Mouse (Mus musculus): Measurements from ENCODE around the gene Rars. TPM values are rescaled to one million over a fixed set of nuclear protein-coding genes. Genes with fewer than 3 reads are reported as not detected.
"Not testable (repeated sequence)": the region's sequence is repeated elsewhere in the genome, so short reads cannot be mapped to it uniquely, and the experiment has no call there.

Rars gene
- total RNA-seq (2021) = 10 to 100 TPM; 74.8 to 77.9 TPM
- long read RNA-seq, experiment 1, transcript Rars-201 (15 exons, 2,109 nt) = major isoform, 46 of 51 reads
- long read RNA-seq, experiment 1, partial matches to known transcripts = 4 of 51 reads
- long read RNA-seq, experiment 1, other reads (novel, unspliced or antisense) = 1 of 51 reads
- long read RNA-seq, experiment 2, transcript Rars-201 (15 exons, 2,109 nt) = major isoform, 88 of 100 reads
- long read RNA-seq, experiment 2, partial matches to known transcripts = 8 of 100 reads
- long read RNA-seq, experiment 2, other reads (novel, unspliced or antisense) = 4 of 100 reads

DNA sequence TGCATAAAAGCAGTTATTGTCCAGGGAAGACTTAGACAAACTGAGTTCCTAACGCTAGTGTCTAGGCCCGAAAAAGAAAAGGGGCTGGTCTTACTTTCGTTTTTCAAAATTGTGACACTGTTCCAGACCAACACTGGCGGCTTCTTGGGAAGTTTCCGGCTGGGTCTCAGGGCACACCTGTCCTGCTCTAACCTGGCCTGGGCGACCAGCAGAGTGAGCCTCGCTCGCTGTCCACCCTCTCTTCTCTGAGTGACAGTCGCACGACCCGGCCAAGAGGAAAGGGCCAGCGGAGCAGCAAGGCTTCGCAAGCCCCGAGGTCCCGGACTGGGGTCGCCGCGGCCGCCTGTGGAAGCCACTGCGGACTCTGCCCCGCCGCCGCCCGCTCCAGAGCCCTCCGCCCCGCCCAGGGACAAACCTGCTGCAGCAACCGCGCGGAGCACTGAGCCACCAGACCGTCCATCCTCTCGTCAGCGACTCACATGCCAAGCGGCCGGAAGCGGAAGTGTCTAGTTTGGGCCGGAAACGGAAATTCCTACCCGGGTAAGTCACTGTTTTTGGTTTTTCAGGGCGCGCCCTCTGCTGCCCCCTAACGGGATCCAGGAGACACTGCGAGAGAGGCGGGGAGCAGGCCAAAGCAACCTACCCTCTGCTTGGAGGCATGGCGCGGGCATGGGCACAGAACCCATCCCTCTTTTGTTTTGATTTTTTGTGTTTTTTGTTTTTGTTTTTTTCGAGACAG, at the start of gene Rars:
Rars (minus strand) TSS at position 485 of the 739 bp plus-strand sequence.
- DNase-seq (ENCODE audit: low spot score in 2 of 2) = peak; percentile 75 to 88

DNA sequence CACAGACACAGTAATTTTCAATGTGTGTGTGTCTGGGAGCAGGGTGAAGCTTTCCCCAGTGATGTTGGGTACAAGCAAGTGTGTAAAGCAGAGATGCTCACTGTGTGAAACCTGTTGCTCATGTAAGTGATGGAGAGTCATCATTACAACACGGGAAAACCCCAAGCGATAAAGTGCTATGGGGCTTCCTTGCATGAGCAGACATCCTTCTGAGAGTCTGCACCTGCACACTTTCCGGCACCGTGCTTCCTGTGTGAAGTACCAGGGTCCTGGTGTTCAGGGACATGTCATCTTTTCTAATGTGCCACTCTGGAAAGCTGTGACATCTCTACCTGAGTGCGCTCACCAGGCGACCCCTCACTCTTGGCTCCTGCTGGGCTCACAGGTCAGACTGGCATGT, 48.5 kb upstream of the Rars start:
- DNase-seq (ENCODE audit: low spot score in 2 of 2) = no peak

DNA sequence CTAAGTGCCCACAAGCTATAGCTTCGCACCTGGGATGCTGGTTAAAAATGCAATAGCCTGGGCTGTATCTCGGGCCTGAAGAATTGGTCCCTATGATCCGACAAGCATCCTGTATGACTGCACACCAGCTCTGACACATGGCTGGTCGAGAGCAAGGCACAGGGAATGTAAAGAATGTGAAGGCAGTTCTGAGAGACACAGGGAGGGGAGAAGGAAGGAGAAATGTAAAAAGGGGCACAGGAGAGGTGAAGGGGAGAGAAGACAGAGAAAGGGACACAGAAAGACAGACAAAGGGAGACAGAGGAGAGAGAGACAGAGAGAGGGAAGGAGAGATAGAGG, 44.2 kb upstream of the Rars start:
- no peak for DNase-seq (ENCODE audit: low spot score in 2 of 2)

DNA sequence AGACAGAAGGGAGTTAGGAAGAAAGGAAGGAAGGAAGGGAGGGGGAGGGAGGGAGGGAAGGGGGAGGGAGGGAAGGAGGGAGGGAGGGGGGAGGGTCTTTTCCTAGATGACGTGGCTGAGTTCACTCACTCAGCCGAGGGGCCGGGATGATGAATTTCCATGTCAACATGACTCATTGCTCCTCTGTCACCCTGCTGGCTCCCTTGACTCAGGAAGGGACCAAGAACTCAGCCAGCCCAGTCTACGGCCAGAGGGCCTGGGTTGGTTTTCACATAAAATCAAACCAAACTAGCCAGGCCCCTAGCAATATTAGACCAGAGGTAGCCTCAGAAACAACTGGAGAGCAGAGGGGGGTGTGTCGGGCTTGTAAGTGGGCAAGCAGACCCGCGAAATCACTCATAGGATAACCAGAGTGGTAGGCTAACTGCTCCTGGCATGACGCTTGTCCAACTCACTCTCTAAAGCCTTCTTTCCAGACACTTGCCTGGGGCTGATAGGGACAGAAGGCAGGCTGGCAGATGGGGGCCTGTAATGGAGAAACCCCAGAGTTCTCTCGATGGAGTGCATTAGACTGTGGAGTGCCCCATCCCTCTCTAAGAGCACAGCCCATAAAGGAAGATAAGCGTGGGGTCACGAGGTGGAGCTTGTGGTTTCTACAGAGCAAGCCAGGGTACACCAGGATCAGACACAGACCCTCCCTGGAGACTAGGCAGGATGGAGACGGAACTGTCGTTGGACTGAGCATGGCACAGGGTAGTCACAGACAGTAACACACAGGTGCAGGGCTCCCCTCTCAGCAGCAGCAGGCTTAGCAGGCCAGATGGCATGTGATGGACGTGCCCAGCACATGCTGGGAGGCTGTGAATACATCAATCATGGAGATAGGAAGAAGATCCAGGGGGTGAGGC, 43.6 kb upstream of the Rars start:
- no peak for DNase-seq (ENCODE audit: low spot score in 2 of 2)

DNA sequence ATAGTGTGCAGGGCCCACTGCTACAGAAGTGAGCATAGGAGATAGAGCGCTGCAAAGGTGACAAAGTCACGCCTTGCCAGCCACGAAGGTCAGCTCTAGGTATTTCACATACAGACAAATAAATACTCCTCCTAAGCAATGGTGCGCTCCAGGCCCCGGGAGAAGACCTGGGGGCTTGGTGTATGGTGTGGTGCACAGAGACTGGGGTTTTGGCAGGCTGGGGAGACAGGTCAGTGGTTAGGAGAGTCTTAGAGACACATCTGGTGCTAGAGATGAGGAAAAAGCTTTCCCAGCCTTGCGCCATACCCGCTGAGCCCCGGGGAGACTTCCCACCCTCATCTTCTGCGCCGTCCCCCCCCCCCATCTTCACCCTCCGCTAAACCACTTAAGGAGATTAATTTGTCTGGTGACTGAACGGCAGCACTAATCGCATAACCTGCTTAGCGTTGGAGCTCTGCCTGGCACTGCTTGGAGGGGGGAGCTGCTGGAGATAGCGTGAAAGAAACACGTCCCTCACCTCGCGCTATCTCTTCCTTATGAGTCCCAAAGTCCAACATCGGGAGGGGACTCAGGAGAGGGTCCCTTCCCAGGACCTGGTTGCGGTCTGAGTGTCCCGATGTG, 39.4 kb upstream of the Rars start:
- no peak for DNase-seq (ENCODE audit: low spot score in 2 of 2)

DNA sequence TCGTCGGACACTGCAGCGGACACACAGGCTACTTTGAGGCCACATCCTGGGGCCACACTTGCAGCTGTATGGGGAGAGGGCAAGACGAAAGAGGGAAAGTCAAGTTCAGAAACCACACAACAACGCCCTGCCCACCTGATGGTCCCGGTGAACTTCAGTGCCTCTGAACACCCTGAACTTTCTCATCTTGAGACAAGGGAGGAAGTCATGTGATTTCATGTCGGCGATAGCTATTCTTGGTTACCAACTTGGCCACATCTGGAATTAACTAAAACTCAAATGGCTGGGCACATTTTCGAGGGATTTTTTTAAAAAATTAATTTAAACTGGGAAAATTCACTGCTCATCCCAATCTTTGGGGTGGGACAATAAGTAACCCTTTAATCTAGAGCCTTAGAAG, 36.7 kb upstream of the Rars start:
- no peak for DNase-seq (ENCODE audit: low spot score in 2 of 2)

DNA sequence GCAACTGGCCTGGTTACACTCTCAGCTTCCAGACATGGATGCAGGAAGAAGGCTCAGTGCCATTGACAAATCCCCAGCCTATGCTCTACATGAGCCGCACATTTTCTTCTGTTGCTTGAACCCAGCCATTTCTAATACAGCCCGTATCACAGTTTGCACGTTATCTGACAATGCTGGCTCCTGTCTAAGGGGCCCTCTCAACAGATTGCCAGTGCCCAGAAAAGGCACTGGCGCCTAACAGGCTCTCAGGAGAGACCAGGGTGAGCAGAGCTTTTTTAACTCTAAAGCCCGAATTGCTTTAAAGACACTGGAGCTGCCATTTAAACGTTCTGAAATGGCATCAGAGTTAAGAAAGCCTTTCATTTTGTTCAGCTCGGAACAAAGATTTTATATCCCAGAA, 31.8 kb upstream of the Rars start:
- no peak for DNase-seq (ENCODE audit: low spot score in 2 of 2)

DNA sequence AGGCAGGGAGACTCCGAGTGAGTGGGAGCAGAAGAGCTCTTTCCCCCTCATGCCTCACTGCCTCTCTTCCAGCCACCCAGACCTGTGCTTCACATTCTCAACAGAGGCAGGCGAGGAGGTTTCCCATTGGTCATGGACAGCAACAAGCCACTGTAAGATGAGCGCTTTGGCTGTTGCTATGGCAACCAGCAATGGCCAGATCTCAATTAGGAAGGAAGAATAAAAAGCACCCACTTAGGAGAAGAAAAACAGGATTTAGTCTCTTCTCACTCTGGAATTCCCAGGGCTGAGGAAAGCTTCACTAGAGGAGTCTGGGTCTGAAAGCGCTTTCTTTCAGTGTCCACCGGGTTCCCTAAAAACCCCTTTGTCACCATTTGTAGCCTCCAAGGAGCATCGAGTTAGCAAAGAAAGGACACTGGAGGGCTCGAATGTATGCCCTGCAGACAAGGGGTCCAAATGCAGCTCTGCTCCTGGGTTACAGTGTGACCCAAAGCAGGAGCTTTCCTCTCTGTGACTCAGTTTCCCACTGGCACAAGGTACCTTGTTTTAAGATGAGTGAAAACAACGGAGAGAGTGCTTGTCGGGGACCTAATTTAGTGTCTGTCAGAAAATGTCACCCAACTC, 30.8 kb upstream of the Rars start:
- no peak for DNase-seq (ENCODE audit: low spot score in 2 of 2)

DNA sequence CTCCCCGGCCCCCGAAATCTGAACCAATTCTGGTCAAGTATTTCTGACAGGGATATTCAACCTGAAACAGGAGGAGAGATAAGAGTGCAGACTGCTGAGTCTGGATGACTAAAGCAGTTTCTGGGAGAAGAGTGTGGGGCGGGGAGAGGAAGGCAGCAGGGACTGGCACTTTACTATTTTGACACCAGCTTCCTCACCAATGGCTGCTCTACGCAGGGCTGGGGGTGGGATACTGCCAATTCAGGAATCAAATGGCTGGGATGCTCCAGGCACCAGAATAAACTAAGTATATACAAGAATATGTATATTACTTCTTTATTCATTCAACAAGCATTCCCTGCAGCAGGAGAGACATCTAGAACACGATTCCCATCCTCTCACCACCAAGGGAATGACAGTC, 29.3 kb upstream of the Rars start:
- no peak for DNase-seq (ENCODE audit: low spot score in 2 of 2)

DNA sequence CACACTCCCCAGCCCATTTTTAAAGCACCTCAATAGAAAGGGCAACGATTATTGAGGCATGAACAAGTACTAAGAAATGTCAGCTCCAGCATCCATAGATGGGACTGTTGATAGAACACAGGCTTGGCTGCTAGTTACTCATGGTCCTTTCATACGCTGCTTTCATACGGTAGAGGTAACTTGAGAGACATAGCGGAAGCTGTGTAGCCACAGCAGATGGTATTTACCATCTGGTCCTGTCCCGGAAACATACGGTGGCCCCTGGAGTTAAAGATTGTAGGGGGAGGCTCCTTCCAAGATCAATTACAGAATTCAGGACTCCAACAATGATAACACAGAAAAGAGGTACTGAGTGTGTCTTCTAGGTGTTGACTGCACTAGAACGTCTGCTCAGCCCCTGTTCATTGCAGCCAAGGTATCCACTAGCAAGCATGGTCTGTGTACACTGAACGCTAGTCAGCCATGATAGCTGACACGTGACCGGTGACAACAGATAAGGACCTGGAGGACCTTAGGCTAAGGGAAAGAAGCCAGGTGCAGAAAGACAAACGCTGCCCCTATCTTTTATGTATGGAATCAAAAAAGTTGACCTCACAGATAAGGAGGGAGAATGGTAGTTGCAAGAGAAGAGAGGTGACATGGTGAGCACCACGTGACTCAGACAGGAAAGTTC, 23.2 kb upstream of the Rars start:
- no peak for DNase-seq (ENCODE audit: low spot score in 2 of 2)

DNA sequence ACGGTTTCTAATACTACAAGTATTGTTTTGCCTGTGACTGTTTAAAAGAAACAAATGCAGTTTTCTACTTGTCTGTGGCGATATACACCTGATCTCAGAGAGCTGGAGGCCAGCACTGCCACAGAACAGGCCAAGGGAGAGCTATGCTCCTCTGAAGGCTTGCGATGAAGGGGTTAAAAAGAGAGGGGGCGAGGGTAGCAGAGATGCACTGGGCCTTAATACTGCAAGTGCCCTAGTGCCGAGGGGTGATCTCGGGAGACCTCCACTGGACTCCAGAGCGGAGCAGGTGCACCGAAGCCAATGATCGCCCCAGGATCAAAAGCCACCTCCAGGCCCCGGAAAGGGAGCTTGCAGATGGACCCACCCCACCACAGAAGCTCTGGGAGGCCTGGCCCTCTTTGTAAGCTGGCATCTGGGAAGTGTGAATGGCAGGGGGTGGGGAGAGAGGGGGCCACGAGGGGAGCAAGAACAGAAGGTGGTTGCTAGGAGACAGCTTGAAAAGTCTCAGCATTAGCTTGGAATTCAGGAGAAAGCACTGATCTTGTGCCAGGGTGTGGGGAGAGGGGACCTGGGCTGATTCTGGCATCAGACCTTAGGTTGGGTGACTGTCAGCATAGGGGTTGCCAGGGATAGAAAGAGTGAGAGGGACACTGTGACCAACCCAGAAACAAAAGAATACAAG, 22.2 kb upstream of the Rars start:
- DNase-seq (ENCODE audit: low spot score in 2 of 2) = no peak

DNA sequence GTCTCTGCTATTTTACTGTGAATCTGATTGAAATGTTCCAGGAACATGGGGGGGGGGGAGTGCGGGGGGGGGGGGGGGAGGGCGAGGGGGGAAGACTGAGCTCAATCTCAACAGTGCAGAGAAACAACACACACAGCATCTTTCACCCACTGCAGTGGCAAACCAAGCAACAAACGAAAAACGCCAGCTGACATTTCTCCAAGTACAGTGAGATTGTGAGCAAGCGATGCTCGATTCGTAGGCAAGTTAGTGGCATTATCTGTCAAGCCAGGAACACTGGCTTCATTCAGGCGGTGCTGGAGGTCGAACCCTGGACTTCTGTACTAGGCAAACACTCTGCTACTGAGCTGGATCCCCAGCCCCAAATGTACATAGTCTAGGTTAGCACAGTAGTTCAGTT, 21.3 kb upstream of the Rars start:
- no peak for DNase-seq (ENCODE audit: low spot score in 2 of 2)

DNA sequence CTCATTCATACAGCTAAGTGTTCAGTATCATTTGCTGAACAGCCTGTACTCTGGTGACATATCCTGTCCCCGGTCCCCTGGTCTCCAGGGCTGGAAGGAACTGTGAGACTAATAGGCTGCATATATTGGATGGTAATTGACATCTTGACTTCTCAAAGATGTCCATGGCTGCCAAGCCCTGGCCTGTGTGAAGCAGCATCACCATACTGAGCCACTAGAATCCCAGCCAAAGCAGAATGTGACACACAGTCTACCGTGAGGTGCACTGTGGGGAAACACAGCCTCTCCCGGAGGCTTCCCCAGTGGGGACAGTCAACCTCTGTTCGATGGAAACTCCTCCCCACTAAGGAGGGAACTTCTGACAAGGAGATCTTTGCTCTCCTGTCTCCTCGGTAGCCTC, 20.6 kb upstream of the Rars start:
- DNase-seq (ENCODE audit: low spot score in 2 of 2) = no peak

DNA sequence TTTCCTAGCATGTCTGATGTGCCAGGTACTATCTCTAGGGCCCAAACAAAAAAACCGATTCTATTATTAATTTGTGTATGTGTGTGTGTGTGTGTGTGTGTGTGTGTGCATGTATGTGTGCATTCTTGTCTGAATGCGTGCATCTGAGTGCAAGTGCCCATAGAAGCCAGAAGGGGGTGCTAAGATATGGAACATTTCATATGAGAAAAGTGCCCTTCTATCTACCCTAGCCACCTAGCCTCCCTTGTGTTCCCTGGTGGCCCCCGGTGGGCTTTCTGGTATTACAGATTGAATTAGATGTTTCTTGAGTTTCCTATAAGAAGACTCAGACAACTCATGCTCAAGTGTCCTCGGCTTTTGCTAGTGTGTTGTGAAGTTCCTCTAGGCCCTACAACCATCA, 19.3 kb upstream of the Rars start:
- no peak for DNase-seq (ENCODE audit: low spot score in 2 of 2)

DNA sequence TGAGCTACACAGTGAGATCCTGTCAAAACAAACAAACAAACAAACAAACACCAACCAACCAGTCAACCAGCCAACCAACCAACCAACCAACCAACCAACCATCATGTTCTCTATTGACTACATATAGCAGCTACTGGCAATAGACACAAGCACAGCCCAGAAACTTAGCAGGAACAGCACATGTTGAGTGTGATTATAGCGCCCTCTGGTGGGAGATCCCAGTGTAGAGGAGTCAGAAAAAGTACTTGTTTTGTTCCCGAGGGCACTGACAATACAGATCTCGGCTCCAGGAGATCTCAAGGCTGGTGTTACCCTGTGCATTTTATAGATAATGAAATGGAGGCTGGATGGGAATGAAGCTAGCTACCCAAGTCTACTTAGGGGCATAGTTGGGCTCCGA, 18.4 kb upstream of the Rars start:
- DNase-seq (ENCODE audit: low spot score in 2 of 2) = peak in 1 of 2 experiments; percentile 34

DNA sequence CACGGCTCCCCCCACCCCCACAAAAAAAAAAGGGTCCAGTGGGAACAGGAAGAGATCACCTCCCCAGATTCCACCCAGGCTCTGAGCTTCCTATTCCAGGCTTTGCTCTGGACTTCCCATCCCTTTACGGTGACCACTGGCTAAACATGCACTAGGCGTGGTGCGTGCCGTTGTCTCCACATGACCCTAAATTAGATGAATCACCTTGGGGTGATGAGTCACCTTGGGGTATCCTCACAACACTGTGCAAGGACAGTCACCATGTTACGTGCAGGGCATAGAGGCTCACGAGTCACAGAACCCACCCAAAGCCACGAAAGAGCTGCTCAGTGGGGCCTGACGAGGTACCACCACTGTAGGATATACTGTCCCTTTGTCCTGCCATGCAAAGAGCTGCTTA, 10.0 kb upstream of the Rars start:
- no peak for DNase-seq (ENCODE audit: low spot score in 2 of 2)

DNA sequence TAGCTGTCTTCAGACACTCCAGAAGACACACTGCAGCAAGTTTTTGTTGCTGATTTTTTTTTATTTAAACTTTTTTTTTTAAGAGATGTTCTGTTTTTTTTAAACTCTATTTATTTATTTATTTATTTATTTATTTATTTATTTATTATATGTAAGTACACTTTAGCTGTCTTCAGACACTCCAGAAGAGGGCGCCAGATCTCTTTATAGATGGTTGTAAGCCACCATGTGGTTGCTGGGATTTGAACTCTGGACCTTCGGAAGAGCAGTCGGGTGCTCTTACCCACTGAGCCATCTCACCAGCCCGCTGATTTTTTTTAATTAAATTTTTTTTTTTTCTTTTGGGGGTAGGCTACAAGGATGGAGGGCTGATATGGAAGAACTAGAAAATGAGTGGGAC, 8.3 kb upstream of the Rars start:
- DNase-seq (ENCODE audit: low spot score in 2 of 2) = not testable (repeated sequence)

DNA sequence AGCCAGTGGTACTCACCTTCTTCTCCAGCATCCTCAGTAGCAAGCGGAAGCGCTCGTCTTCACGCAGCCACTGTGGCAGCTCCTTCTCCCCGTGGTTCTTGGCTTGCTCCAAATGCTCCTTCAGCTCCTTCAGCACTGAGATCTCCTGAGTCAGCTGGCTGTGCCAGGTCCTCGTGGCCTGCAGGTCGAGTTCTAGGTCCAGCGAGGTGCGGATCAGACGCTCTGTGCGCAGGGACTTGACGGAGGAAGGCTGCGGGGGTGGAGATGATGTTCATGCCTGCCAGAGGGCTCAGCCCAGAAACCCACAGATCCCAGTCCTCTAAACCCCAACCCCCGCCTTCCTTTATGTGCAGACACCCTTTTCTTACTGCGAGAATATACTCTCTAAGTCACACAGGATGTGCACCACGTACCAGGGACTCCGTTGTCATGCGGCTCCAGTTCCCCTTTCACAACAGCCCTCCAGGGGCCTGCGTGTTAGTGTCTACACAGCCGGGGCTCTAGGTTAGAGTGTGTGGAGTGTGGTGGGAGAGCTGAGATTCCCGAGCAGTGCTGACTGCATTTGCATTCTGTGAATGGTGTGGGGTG, 7.5 kb upstream of the Rars start:
- DNase-seq (ENCODE audit: low spot score in 2 of 2) = no peak

DNA sequence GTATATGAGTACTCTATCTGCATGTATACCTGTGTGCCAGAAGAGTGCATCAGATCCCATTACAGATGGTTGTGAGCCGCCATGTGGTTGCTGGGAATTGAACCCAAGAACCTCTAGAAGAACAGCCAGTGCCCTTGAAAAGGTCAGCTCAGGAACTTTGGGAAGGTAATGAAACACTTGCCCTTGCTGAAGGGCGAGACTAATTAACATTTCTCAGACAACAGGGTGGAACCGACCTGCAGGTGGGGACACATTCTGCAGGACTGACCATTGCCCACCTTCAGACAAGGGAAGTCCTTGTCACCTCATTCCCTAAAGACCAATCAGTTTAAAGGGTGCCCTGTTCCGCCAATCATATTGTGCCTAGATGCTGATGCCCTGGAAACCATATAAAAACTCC, 6.5 kb upstream of the Rars start:
- DNase-seq (ENCODE audit: low spot score in 2 of 2) = not testable (repeated sequence)

DNA sequence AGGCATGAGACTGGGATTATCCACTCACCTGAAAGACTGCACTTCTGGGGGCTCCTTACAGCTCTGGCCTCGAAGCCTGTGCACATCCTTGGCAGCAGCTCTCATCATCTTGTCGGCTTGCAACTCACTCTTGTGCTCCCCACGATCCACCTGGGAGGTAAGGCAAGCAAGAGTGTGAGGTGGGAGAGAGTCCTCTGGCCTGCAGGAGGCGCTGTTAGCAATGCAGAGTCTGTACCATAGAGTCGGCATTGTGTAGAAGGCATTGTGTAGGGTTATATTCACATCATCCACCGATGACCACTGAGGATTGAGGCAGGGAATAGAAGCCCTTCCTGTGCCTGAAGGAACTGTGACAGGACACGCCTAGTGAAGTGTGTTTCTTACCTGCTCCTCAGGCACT, 6.0 kb upstream of the Rars start:
- no peak for DNase-seq (ENCODE audit: low spot score in 2 of 2)

All from adrenal gland, postnatal 4 days (tissue).